23 mouse cellular contexts compared by ENCODE assay signal in genomic region chr6:73275002-73275401, GRCm38 (mm10). TPM values are rescaled to one million over a fixed set of nuclear protein-coding genes. Genes with fewer than 3 reads are reported as not detected.
DNase-seq lines count a peak whose midpoint lies in the region; ATAC-seq lines count a peak whose summit lies in the region.
"Had no signal": no experiment of that assay in that cellular context is flagged by ENCODE, and none has a peak within 500 bp of the region (broad histone marks: within the 10 kb centered on the region; RNA-seq: fewer than 3 reads in every experiment).

No protein-coding gene starts in this region.

- H3K36me3 ChIP-seq in heart, embryonic 11.5 days (ENCODE audit: control insufficient read depth, insufficient read depth, low read length), result peaks cover 51% of the 10 kb centered on the region

- no peak overlapping the region for H3K27ac ChIP-seq in heart, embryonic 11.5 days (ENCODE audit: low read depth, low read length)
- H3K27ac ChIP-seq: embryonic facial prominence, embryonic 12.5 days; embryonic facial prominence, embryonic 15.5 days; forebrain, embryonic 12.5 days; forebrain, embryonic 15.5 days; heart, adult 2 months; heart, embryonic 10.5 days; hindbrain, embryonic 12.5 days; hindbrain, embryonic 15.5 days had no signal

- H3K4me3 ChIP-seq in heart, embryonic 11.5 days (ENCODE audit: low read depth, low read length), result no peak overlapping the region
- H3K4me3 ChIP-seq: embryonic facial prominence, embryonic 12.5 days; embryonic facial prominence, embryonic 15.5 days; forebrain, embryonic 12.5 days; forebrain, embryonic 15.5 days; heart, adult 2 months; heart, embryonic 10.5 days; hindbrain, embryonic 12.5 days; hindbrain, embryonic 15.5 days had no signal

- no peak for ATAC-seq in heart, embryonic 11.5 days (replicated peaks; ENCODE audit: insufficient number of reproducible peaks, low FRiP score, low TSS enrichment)
- no peak for ATAC-seq in erythroid progenitor cell, adult 5-6 weeks (replicated peaks; ENCODE audit: low FRiP score, poor library complexity, severe bottlenecking)
- no peak for ATAC-seq in activated CD4-positive, CD25-positive, alpha-beta regulatory T cell, adult 4 months
- ATAC-seq: forebrain, embryonic 15.5 days had no signal

- peak; percentile 75 for DNase-seq in heart, adult 11 months
- DNase-seq in kidney, adult 9 months, result peak; percentile 45
- DNase-seq in kidney, postnatal 10 days, result no peak
- DNase-seq in testis, postnatal 10 days (ENCODE audit: low spot score), result peak; percentile 37
- no peak for DNase-seq in testis, postnatal 14 days (ENCODE audit: low spot score)
- DNase-seq: adrenal gland, postnatal 10 days; adrenal gland, postnatal 36 days; cerebellum, adult 11 months; cerebellum, adult 2 months; cerebellum, adult 9-11 months; cerebellum, postnatal 25 days; gastrocnemius, postnatal 25 days; heart, adult 2 months had no signal

- no peaks in the 10 kb centered on the region for H3K27me3 ChIP-seq in heart, embryonic 11.5 days (ENCODE audit: control insufficient read depth, insufficient read depth, low read length)
- H3K27me3 ChIP-seq: embryonic facial prominence, embryonic 12.5 days; embryonic facial prominence, embryonic 15.5 days; forebrain, embryonic 12.5 days; forebrain, embryonic 15.5 days; hindbrain, embryonic 12.5 days; hindbrain, embryonic 15.5 days had no signal

- no peaks in the 10 kb centered on the region for H3K9me3 ChIP-seq in heart, embryonic 11.5 days (replicated peaks; ENCODE audit: control insufficient read depth, low read length)
- H3K9me3 ChIP-seq: embryonic facial prominence, embryonic 12.5 days; embryonic facial prominence, embryonic 15.5 days; forebrain, embryonic 12.5 days; forebrain, embryonic 15.5 days; heart, embryonic 10.5 days; hindbrain, embryonic 12.5 days; hindbrain, embryonic 15.5 days had no signal

- H3K4me1 ChIP-seq in heart, embryonic 11.5 days (ENCODE audit: control insufficient read depth, insufficient read depth, low read length), result no peaks in the 10 kb centered on the region
- H3K4me1 ChIP-seq: embryonic facial prominence, embryonic 12.5 days; embryonic facial prominence, embryonic 15.5 days; forebrain, embryonic 12.5 days; forebrain, embryonic 15.5 days; heart, embryonic 10.5 days; hindbrain, embryonic 12.5 days; hindbrain, embryonic 15.5 days had no signal

- no peak overlapping the region for H3K4me2 ChIP-seq in heart, embryonic 11.5 days
- H3K4me2 ChIP-seq: embryonic facial prominence, embryonic 12.5 days; embryonic facial prominence, embryonic 15.5 days; forebrain, embryonic 12.5 days; forebrain, embryonic 15.5 days; hindbrain, embryonic 12.5 days; hindbrain, embryonic 15.5 days had no signal

- H3K9ac ChIP-seq in heart, embryonic 11.5 days (ENCODE audit: low read depth, low read length), result no peak overlapping the region
- H3K9ac ChIP-seq: embryonic facial prominence, embryonic 12.5 days; embryonic facial prominence, embryonic 15.5 days; forebrain, embryonic 12.5 days; forebrain, embryonic 15.5 days; hindbrain, embryonic 12.5 days; hindbrain, embryonic 15.5 days had no signal

- WGBS in heart, embryonic 11.5 days (ENCODE audit: insufficient replicate concordance), result 81% methylated on average over 5 of the region's 5 CpGs

RNA-seq across cellular contexts. Expression of gene Suclg1, which starts 26.8 kb away (rescaled TPM):
- polyA plus RNA-seq in heart, embryonic 11.5 days (2014; fragmentation: Nextera tagmentation; extraction: Ambion mirVana), result 264 and 298 TPM in 2 replicates
- 27.7 and 30.3 TPM in 2 replicates for total RNA-seq in erythroid progenitor cell, adult 5-6 weeks (2015; ENCODE audit: low replicate concordance)
- 2.0 and 13.6 TPM in 2 replicates for total RNA-seq in erythroid progenitor cell, adult 5-6 weeks (2017; ENCODE audit: low replicate concordance)
- 100 to 1,000 TPM; 126 to 143 TPM for polyA plus RNA-seq in activated CD4-positive, CD25-positive, alpha-beta regulatory T cell, adult 4 months (2017; shearing (Covaris generic))

RNA-seq across cellular contexts. Expression of gene Dnah6, which starts 53.6 kb away (rescaled TPM):
- 0.03 TPM in 1 of 2 replicates, not detected in the other for polyA plus RNA-seq in heart, embryonic 11.5 days (2014; fragmentation: Nextera tagmentation; extraction: Ambion mirVana)
- total RNA-seq in erythroid progenitor cell, adult 5-6 weeks (2015; ENCODE audit: low replicate concordance), result not detected in 2 replicates
- total RNA-seq in erythroid progenitor cell, adult 5-6 weeks (2017; ENCODE audit: low replicate concordance), result not detected in 2 replicates
- polyA plus RNA-seq in activated CD4-positive, CD25-positive, alpha-beta regulatory T cell, adult 4 months (2017; shearing (Covaris generic)), result under 1 TPM in 1 of 2 experiments, not detected in 1; 0.13 TPM

Comparison
In these comparisons a context has a peak if more than half of its experiments do, and no peak if none do; other contexts are left out.
1. DNase-seq: peak in heart, adult 11 months (single experiment), kidney, adult 9 months (single experiment) and testis, postnatal 10 days (single experiment); none in kidney, postnatal 10 days (single experiment) and testis, postnatal 14 days (single experiment).